ENCODE assay signal across 27 mouse cellular contexts in the genomic region with DNA sequence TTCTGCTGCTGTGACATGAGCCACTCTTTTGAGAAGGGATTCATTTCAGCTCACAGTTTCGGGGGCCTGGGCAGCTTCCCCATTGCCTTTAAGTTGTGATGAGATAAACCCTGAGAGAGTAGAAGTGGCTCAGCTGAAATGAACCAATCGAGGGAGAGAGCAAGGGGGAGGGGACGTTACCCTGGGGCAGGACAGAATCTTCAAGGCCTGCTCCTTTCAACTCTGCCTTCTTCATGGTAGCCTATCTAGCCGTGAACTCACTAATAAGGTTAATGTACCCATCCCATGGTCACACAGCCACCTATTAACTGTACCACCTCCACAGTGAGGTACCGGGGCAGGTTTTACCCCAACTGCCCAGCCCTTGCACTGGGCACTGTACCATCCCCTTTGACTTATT.
"Had no signal": no experiment of that assay in that cellular context is flagged by ENCODE, and none has a peak within 500 bp of the region (broad histone marks: within the 10 kb centered on the region; RNA-seq: fewer than 3 reads in every experiment).

No protein-coding gene starts in this region.

- H3K9ac ChIP-seq: embryonic facial prominence, embryonic 12.5 days; embryonic facial prominence, embryonic 13.5 days; embryonic facial prominence, embryonic 15.5 days; forebrain, embryonic 12.5 days; forebrain, embryonic 13.5 days; forebrain, embryonic 15.5 days; forebrain, postnatal 0 days had no signal

- H3K4me2 ChIP-seq: embryonic facial prominence, embryonic 12.5 days; embryonic facial prominence, embryonic 13.5 days; embryonic facial prominence, embryonic 15.5 days; forebrain, embryonic 12.5 days; forebrain, embryonic 13.5 days; forebrain, embryonic 15.5 days had no signal

- H3K4me3 ChIP-seq: embryonic facial prominence, embryonic 10.5 days; embryonic facial prominence, embryonic 12.5 days; embryonic facial prominence, embryonic 13.5 days; embryonic facial prominence, embryonic 15.5 days; erythroblast, embryonic 14.5 days; forebrain, embryonic 10.5 days; forebrain, embryonic 12.5 days; forebrain, embryonic 13.5 days; forebrain, embryonic 15.5 days; gastrocnemius, adult 2 months; heart, adult 2 months had no signal

- H3K27ac ChIP-seq: embryonic facial prominence, embryonic 10.5 days; embryonic facial prominence, embryonic 12.5 days; embryonic facial prominence, embryonic 13.5 days; embryonic facial prominence, embryonic 15.5 days; forebrain, embryonic 10.5 days; forebrain, embryonic 12.5 days; forebrain, embryonic 13.5 days; forebrain, embryonic 15.5 days; gastrocnemius, adult 2 months; heart, adult 2 months had no signal

- ATAC-seq: forebrain, embryonic 13.5 days; forebrain, embryonic 14.5 days; forebrain, embryonic 15.5 days; forebrain, embryonic 16.5 days; forebrain, postnatal 0 days had no signal

- DNase-seq: cerebellum, adult 2 months; cerebellum, adult 8-10 months; cerebellum, adult 9-10 months; cerebellum, adult 9-11 months; cerebellum, postnatal 10 days; cerebellum, postnatal 14 days; cerebellum, postnatal 25 days; cerebellum, postnatal 36 days; embryo, embryonic 11 days; forebrain, postnatal 0 days; gastrocnemius, adult 2 months; gastrocnemius, postnatal 10 days; gastrocnemius, postnatal 14 days; gastrocnemius, postnatal 25 days; gastrocnemius, postnatal 36 days; heart, adult 2 months had no signal

- H3K27me3 ChIP-seq: embryonic facial prominence, embryonic 12.5 days; embryonic facial prominence, embryonic 13.5 days; embryonic facial prominence, embryonic 15.5 days; forebrain, embryonic 12.5 days; forebrain, embryonic 13.5 days; forebrain, embryonic 15.5 days had no signal

- H3K4me1 ChIP-seq: embryonic facial prominence, embryonic 10.5 days; embryonic facial prominence, embryonic 12.5 days; embryonic facial prominence, embryonic 13.5 days; embryonic facial prominence, embryonic 15.5 days; forebrain, embryonic 10.5 days; forebrain, embryonic 12.5 days; forebrain, embryonic 13.5 days; forebrain, embryonic 15.5 days had no signal

- H3K9me3 ChIP-seq: embryonic facial prominence, embryonic 10.5 days; embryonic facial prominence, embryonic 12.5 days; embryonic facial prominence, embryonic 13.5 days; embryonic facial prominence, embryonic 15.5 days; forebrain, embryonic 10.5 days; forebrain, embryonic 12.5 days; forebrain, embryonic 13.5 days; forebrain, embryonic 15.5 days had no signal
